Mouse (Mus musculus) heart, postnatal 0 days (tissue): Measurements from ENCODE around the gene Tcap.
"Not testable (repeated sequence)": the region's sequence is repeated elsewhere in the genome, so short reads cannot be mapped to it uniquely, and the experiment has no call there.

ENCODE experiments used
- CTCF ChIP-seq: IDR thresholded peaks from 2 replicates; pipeline ENCODE4 v1.5.1; 2016; ENCODE audit warnings: antibody characterized with exemption, control low read depth, low read depth
- EP300 ChIP-seq: IDR thresholded peaks from 2 replicates; pipeline ENCODE4 v1.6.1; 2016; ENCODE audit warnings: antibody characterized with exemption, low read depth

GRCm38 (mm10) chr11:98382405-98382804, 1.2 kb upstream of the Tcap start:
- 0 out of 2 replicates have a peak, but pooled peaks have one; percentile 2 for TF ChIP-seq CTCF
- not testable (repeated sequence) for TF ChIP-seq EP300
